Comparison of ENCODE assay signal across 28 mouse cellular contexts in genomic region chr15:82955286-82955685, GRCm38 (mm10). TPM values are rescaled to one million over a fixed set of nuclear protein-coding genes. Genes with fewer than 3 reads are reported as not detected.
DNase-seq lines count a peak whose midpoint lies in the region; ATAC-seq and TF ChIP-seq lines count a peak whose summit lies in the region.
"Had no signal": no experiment of that assay in that cellular context is flagged by ENCODE, and none has a peak within 500 bp of the region (broad histone marks: within the 10 kb centered on the region; RNA-seq: fewer than 3 reads in every experiment).

No protein-coding gene starts in this region.

- peaks cover 9% of the 10 kb centered on the region; the same call in 1 of the 2 replicates for H3K4me1 ChIP-seq in lung, embryonic 14.5 days (ENCODE audit: insufficient read depth)
- H3K4me1 ChIP-seq in midbrain, embryonic 13.5 days (replicated peaks) = peaks cover 99% of the 10 kb centered on the region
- peaks cover 38% of the 10 kb centered on the region for H3K4me1 ChIP-seq in midbrain, postnatal 0 days (ENCODE audit: insufficient read depth, low read length)
- peaks cover 90% of the 10 kb centered on the region for H3K4me1 ChIP-seq in hindbrain, embryonic 12.5 days

- TF ChIP-seq CTCF in lung, embryonic 14.5 days (IDR thresholded peaks at IDR 0.05; ENCODE audit: low read depth) = no peak
- TF ChIP-seq CTCF in midbrain, postnatal 0 days (IDR thresholded peaks at IDR 0.05) = no peak

- no peak for ATAC-seq in lung, embryonic 14.5 days (ENCODE audit: insufficient read depth)
- no peak for ATAC-seq in midbrain, embryonic 13.5 days
- ATAC-seq in midbrain, postnatal 0 days (ENCODE audit: low FRiP score) = no peak
- no peak for ATAC-seq in hindbrain, embryonic 12.5 days (ENCODE audit: low FRiP score)
- ATAC-seq: forebrain, embryonic 14.5 days; forebrain, postnatal 0 days; hindbrain, embryonic 16.5 days had no signal

- no peak overlapping the region for H3K27ac ChIP-seq in lung, embryonic 14.5 days (ENCODE audit: low read depth)
- H3K27ac ChIP-seq in midbrain, embryonic 13.5 days = no peak overlapping the region
- no peak overlapping the region for H3K27ac ChIP-seq in midbrain, postnatal 0 days (ENCODE audit: low read depth, low read length)
- no peak overlapping the region for H3K27ac ChIP-seq in hindbrain, embryonic 12.5 days
- H3K27ac ChIP-seq: embryonic facial prominence, embryonic 10.5 days; embryonic facial prominence, embryonic 13.5 days; gastrocnemius, adult 2 months; hindbrain, embryonic 13.5 days had no signal

- no peak overlapping the region for H3K4me2 ChIP-seq in lung, embryonic 14.5 days
- no peak overlapping the region for H3K4me2 ChIP-seq in midbrain, embryonic 13.5 days (replicated peaks)
- no peak overlapping the region for H3K4me2 ChIP-seq in midbrain, postnatal 0 days (ENCODE audit: low read depth, low read length, poor library complexity, severe bottlenecking)
- no peak overlapping the region for H3K4me2 ChIP-seq in hindbrain, embryonic 12.5 days (replicated peaks)
- H3K4me2 ChIP-seq: embryonic facial prominence, embryonic 13.5 days; heart, embryonic 11.5 days; hindbrain, embryonic 13.5 days had no signal

- H3K4me3 ChIP-seq in lung, embryonic 14.5 days (ENCODE audit: low read depth, low read length) = no peak overlapping the region
- H3K4me3 ChIP-seq in midbrain, embryonic 13.5 days (replicated peaks) = no peak overlapping the region
- no peak overlapping the region for H3K4me3 ChIP-seq in midbrain, postnatal 0 days (ENCODE audit: low read depth, low read length)
- no peak overlapping the region for H3K4me3 ChIP-seq in hindbrain, embryonic 12.5 days
- H3K4me3 ChIP-seq: embryonic facial prominence, embryonic 10.5 days; embryonic facial prominence, embryonic 13.5 days; erythroblast, embryonic 14.5 days; gastrocnemius, adult 2 months; hindbrain, embryonic 13.5 days had no signal

- H3K9me3 ChIP-seq in lung, embryonic 14.5 days (ENCODE audit: low read depth, low read length) = no peaks in the 10 kb centered on the region
- no peaks in the 10 kb centered on the region for H3K9me3 ChIP-seq in midbrain, embryonic 13.5 days
- no peaks in the 10 kb centered on the region for H3K9me3 ChIP-seq in midbrain, postnatal 0 days (ENCODE audit: low read length)
- no peaks in the 10 kb centered on the region for H3K9me3 ChIP-seq in hindbrain, embryonic 12.5 days (replicated peaks)
- H3K9me3 ChIP-seq: embryonic facial prominence, embryonic 10.5 days; embryonic facial prominence, embryonic 13.5 days; G1E; hindbrain, embryonic 13.5 days had no signal

- peak; percentile 32 for DNase-seq in lung, embryonic 14.5 days
- no peak for DNase-seq in lung, adult 18-20 months
- no peak for DNase-seq in midbrain, postnatal 0 days (ENCODE audit: low spot score)
- DNase-seq in lung, postnatal 36 days = peak; percentile 29
- DNase-seq in MN1 (ENCODE audit: low spot score) = no peak
- DNase-seq: adrenal gland, adult 2 months; adrenal gland, postnatal 14 days; B cell, adult 2 months; cerebellum, adult 11-12 months; cerebellum, adult 8-10 months; cerebellum, postnatal 10 days; cerebellum, postnatal 36 days; embryo, embryonic 11 days; forebrain, postnatal 0 days; gastrocnemius, adult 2 months; gastrocnemius, postnatal 14 days; heart, adult 11 months had no signal

- 79% methylated on average over 8 of the region's 8 CpGs for WGBS in lung, embryonic 14.5 days
- WGBS in midbrain, embryonic 13.5 days = 85% methylated on average over 8 of the region's 8 CpGs
- WGBS in midbrain, postnatal 0 days = 76% methylated on average over 8 of the region's 8 CpGs
- 91% methylated on average over 8 of the region's 8 CpGs for WGBS in hindbrain, embryonic 12.5 days

- no peaks in the 10 kb centered on the region for H3K36me3 ChIP-seq in lung, embryonic 14.5 days (ENCODE audit: insufficient read depth)
- no peaks in the 10 kb centered on the region for H3K36me3 ChIP-seq in midbrain, embryonic 13.5 days
- no peaks in the 10 kb centered on the region for H3K36me3 ChIP-seq in midbrain, postnatal 0 days (ENCODE audit: insufficient read depth, low read length)
- no peaks in the 10 kb centered on the region for H3K36me3 ChIP-seq in hindbrain, embryonic 12.5 days
- H3K36me3 ChIP-seq: G1E had no signal

- H3K9ac ChIP-seq in lung, embryonic 14.5 days = no peak overlapping the region
- 0 out of 2 replicates have a peak overlapping the region, but pooled peaks have one; percentile 0 for H3K9ac ChIP-seq in midbrain, embryonic 13.5 days (replicated peaks)
- H3K9ac ChIP-seq in midbrain, postnatal 0 days (replicated peaks; ENCODE audit: low read length, poor library complexity, severe bottlenecking) = no peak overlapping the region
- no peak overlapping the region for H3K9ac ChIP-seq in hindbrain, embryonic 12.5 days
- H3K9ac ChIP-seq: embryonic facial prominence, embryonic 13.5 days; forebrain, postnatal 0 days had no signal

- H3K27me3 ChIP-seq in lung, embryonic 14.5 days (ENCODE audit: insufficient read depth, low read length) = 0 out of 2 replicates have a peak, but pooled peaks cover 4% of the 10 kb centered on the region
- peaks cover 71% of the 10 kb centered on the region for H3K27me3 ChIP-seq in midbrain, embryonic 13.5 days
- H3K27me3 ChIP-seq in midbrain, postnatal 0 days (ENCODE audit: insufficient read depth, low read length) = no peaks in the 10 kb centered on the region
- H3K27me3 ChIP-seq in hindbrain, embryonic 12.5 days = peaks cover 79% of the 10 kb centered on the region
- H3K27me3 ChIP-seq: CH12.LX had no signal

RNA-seq across cellular contexts. Expression of gene Tcf20, which starts 32.4 kb away (rescaled TPM):
- polyA plus RNA-seq in lung, embryonic 14.5 days (2014; fragmentation: Nextera tagmentation; extraction: Ambion mirVana) = 9.9 and 10.9 TPM in 2 replicates
- polyA plus RNA-seq in midbrain, embryonic 13.5 days (2015; fragmentation: Nextera tagmentation; extraction: Ambion mirVana) = 15.6 and 16.0 TPM in 2 replicates
- 125 and 131 TPM in 2 replicates for total RNA-seq in midbrain, postnatal 0 days (2014; rRNA removed)
- 10.6 and 11.8 TPM in 2 replicates for polyA plus RNA-seq in midbrain, postnatal 0 days (2015; fragmentation: Nextera tagmentation; extraction: Ambion mirVana)
- 12.4 and 14.0 TPM in 2 replicates for polyA plus RNA-seq in hindbrain, embryonic 12.5 days (2016; fragmentation: Nextera tagmentation; extraction: Ambion mirVana)

Comparison
In these comparisons a context has a peak if more than half of its experiments do, and no peak if none do; other contexts are left out.
1. DNase-seq: peak in lung, embryonic 14.5 days (single experiment) and lung, postnatal 36 days (single experiment); none in lung, adult 18-20 months (0 of 2), midbrain, postnatal 0 days (single experiment) and MN1 (single experiment).